Mouse (Mus musculus) forebrain, postnatal 0 days (tissue): Measurements from ENCODE around the gene Nup62cl. TPM values are rescaled to one million over a fixed set of nuclear protein-coding genes. Genes with fewer than 3 reads are reported as not detected.

Experiments used
- ATAC-seq: fragments of 200-750 bp; cut with Nextera tagmentation; 2 replicates; pipeline ENCODE4 v1.8.0; 2017; ENCODE audit warnings: mild to moderate bottlenecking, moderate library complexity
- DNase-seq: peaks from one replicate; pipeline ENCODE4 v3.0.0-alpha.2; 2015
- H3K27ac ChIP-seq: fragments of 300-500 bp; sonication (generic); 2 replicates; pipeline ENCODE4 v1.5.1; 2014; ENCODE audit warnings: low read depth, mild to moderate bottlenecking, antibody characterized with exemption, low read length, moderate library complexity, mixed read lengths
- H3K27me3 ChIP-seq: fragments of 300-500 bp; sonication (generic); 2 replicates; pipeline ENCODE4 v1.6.1; 2014; ENCODE audit warnings: mild to moderate bottlenecking, low read length, mixed read lengths; ENCODE audit not compliant: insufficient read depth
- H3K36me3 ChIP-seq: fragments of 300-500 bp; sonication (generic); 2 replicates; pipeline ENCODE4 v1.6.1; 2014; ENCODE audit warnings: mild to moderate bottlenecking, moderate library complexity; ENCODE audit not compliant: insufficient read depth
- H3K4me1 ChIP-seq: fragments of 300-500 bp; sonication (generic); 2 replicates; pipeline ENCODE4 v1.6.1; 2014; ENCODE audit warnings: antibody characterized with exemption; ENCODE audit not compliant: insufficient read depth
- H3K4me2 ChIP-seq: fragments of 300-500 bp; sonication (generic); 2 replicates; pipeline ENCODE4 v1.6.1; 2014; ENCODE audit warnings: low read depth, mild to moderate bottlenecking, moderate library complexity
- H3K4me3 ChIP-seq: fragments of 300-500 bp; sonication (generic); 2 replicates; pipeline ENCODE4 v1.5.1; 2014; ENCODE audit warnings: low read depth, low read length, mixed read lengths
- H3K9ac ChIP-seq: fragments of 300-500 bp; sonication (generic); 2 replicates; pipeline ENCODE4 v1.6.1; 2014; ENCODE audit warnings: mild to moderate bottlenecking
- H3K9me3 ChIP-seq: fragments of 300-500 bp; sonication (generic); 2 replicates; pipeline ENCODE4 v1.6.1; 2016; ENCODE audit warnings: low read length
- CTCF ChIP-seq: sonication (generic); IDR thresholded peaks from 2 replicates; pipeline ENCODE4 v1.5.1; 2016; ENCODE audit warnings: antibody characterized with exemption, control low read depth, low read depth
- WGBS: fragments of 180-500 bp; shearing (Covaris S2); extraction: QIAGEN DNeasy Blood & Tissue Kit; methylation state at CpG from one replicate; pipeline ENCODE4 v1.1.7; 2014; 5-methylcytosine and 5-hydroxymethylcytosine counted together
- polyA plus RNA-seq: library from polyadenylated mRNA; unstranded; fragments of >200 nt; fragmentation: Nextera tagmentation; extraction: Ambion mirVana; gene quantifications from 2 replicates; pipeline ENCODE4 v1.2.1, GENCODE M21; 2015
- total RNA-seq: library from RNA; depleted of rRNA; stranded (reverse); fragments of >200 nt; gene quantifications from 2 replicates; pipeline ENCODE4 v1.2.3, GENCODE M21; 2014; rRNA removed

Gene Nup62cl
- total RNA-seq: 1.3 and 2.1 TPM in 2 replicates
- polyA plus RNA-seq: 1.2 and 2.4 TPM in 2 replicates

DNA sequence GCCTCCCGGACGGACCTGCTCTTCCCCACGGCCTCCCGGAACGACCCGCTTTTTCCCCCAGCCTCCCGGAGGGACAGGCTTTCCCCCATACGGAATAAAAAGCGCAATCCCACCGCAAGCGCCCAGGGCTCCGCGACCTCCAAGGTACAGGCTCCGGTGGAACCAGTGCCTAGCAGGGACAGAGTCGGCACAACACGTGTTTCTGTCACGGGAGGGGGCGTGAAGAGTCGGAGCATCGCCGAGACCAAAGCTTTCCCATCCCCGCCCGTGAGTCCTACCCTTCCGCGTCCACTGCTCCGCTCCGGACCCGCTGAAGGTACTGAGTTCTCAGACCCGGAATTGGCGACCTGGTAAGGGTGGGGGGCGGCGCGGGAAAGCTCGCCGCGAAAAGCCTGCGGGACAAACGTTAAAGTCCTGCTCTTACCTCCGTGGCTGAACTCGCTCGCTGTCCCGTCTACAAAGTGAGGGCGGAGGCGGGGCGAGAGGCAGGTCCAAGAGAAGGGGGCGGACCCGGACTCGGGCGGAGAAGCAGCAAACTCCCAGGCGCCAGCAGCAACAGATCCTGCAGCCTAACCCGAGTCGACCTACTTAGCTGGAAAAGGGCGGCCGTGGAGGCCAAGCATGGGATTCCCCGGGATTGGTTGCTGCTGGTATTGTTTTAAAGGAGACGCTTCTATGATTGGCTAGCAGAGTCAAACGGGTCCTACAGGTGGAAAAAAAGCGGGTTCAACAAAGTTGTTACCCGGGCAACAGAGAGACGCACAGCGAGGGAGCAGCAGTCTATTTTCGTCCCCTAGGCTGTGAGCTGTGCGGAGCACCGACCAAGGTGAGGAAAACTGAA lies at the start of gene Nup62cl, which contains the start of gene Pih1h3b:
Nup62cl (minus strand) TSS at position 578 of the 841 bp plus-strand sequence.
Pih1h3b (plus strand) TSS at position 745 of the 841 bp plus-strand sequence.
- Histone ChIP-seq H3K4me3 (peak within 1 kb of the TSS; percentile 34), H3K4me1 (no peaks in the 10 kb centered on the region), H3K36me3 (no peaks in the 10 kb centered on the region), H3K9ac (no peak within 1 kb of the TSS), H3K9me3 (peaks cover 13% of the 10 kb centered on the region), H3K27ac (no peak within 1 kb of the TSS), H3K27me3 (0 out of 2 replicates have a peak, but pooled peaks cover 14% of the 10 kb centered on the region), H3K4me2 (peak within 1 kb of the TSS; percentile 46)
- no peak for TF ChIP-seq CTCF
- DNase-seq (peak; percentile 11), ATAC-seq (peak; percentile 88)
- 32% methylated on average over 64 of the region's 64 CpGs for WGBS

GRCm38 (mm10) chrX:140094066-140094465 lies 31.6 kb upstream of the Nup62cl start:
- Histone ChIP-seq H3K4me3 (no peak overlapping the region), H3K4me1 (no peaks in the 10 kb centered on the region), H3K9ac (no peak overlapping the region), H3K4me2 (no peak overlapping the region), H3K36me3 (no peaks in the 10 kb centered on the region), H3K27ac (no peak overlapping the region), H3K27me3 (no peaks in the 10 kb centered on the region; the same call in 1 of the 2 replicates), H3K9me3 (no peaks in the 10 kb centered on the region)
- TF ChIP-seq CTCF: no peak
- no peak for DNase-seq
- 73% methylated on average over 2 of the region's 2 CpGs for WGBS
- ATAC-seq: no peak

GRCm38 (mm10) chrX:140082535-140082934 lies 20.0 kb upstream of the Nup62cl start:
- no peak for ATAC-seq

GRCm38 (mm10) chrX:140060886-140061874 lies 1.3 kb downstream of the Nup62cl start:
- Histone ChIP-seq H3K4me2 (peak overlapping the region; percentile 46), H3K9ac (no peak overlapping the region), H3K4me3 (peak overlapping the region; percentile 22), H3K36me3 (no peaks in the 10 kb centered on the region), H3K4me1 (no peaks in the 10 kb centered on the region), H3K27me3 (0 out of 2 replicates have a peak, but pooled peaks cover 14% of the 10 kb centered on the region), H3K9me3 (peaks cover 13% of the 10 kb centered on the region), H3K27ac (no peak overlapping the region)
- WGBS: 22% methylated on average over 88 of the region's 90 CpGs
- DNase-seq: no peak
- TF ChIP-seq CTCF: no peak
- ATAC-seq: 0 out of 2 replicates have a peak, but pooled peaks have one; percentile 12

More at GRCm38 (mm10) chrX:140082535-140082934, 20.0 kb upstream of the Nup62cl start:
- H3K4me2 ChIP-seq: no peak overlapping the region
- no peaks in the 10 kb centered on the region for H3K27me3 ChIP-seq
- H3K27ac ChIP-seq: no peak overlapping the region
- 87% methylated on average over 2 of the region's 2 CpGs for WGBS
- no peak for TF ChIP-seq CTCF
- no peak overlapping the region for H3K9ac ChIP-seq
- DNase-seq: no peak
- H3K9me3 ChIP-seq: no peaks in the 10 kb centered on the region
- H3K36me3 ChIP-seq: no peaks in the 10 kb centered on the region
- H3K4me3 ChIP-seq: no peak overlapping the region
- no peaks in the 10 kb centered on the region for H3K4me1 ChIP-seq

- H3K9ac ChIP-seq: 0 out of 2 replicates have a peak overlapping the region, but pooled peaks have one; percentile 52
- no peaks in the 10 kb centered on the region for H3K27me3 ChIP-seq
- H3K4me1 ChIP-seq: no peaks in the 10 kb centered on the region
- H3K36me3 ChIP-seq: no peaks in the 10 kb centered on the region
- H3K9me3 ChIP-seq: no peaks in the 10 kb centered on the region
- H3K27ac ChIP-seq: no peak overlapping the region
- TF ChIP-seq CTCF: no peak
- no peak for DNase-seq
- 79% methylated on average over 4 of the region's 4 CpGs for WGBS
- peak overlapping the region; percentile 47; the same call in 1 of the 2 replicates for H3K4me2 ChIP-seq
- H3K4me3 ChIP-seq: peak overlapping the region; percentile 53
- ATAC-seq: peak; percentile 36; the same call in 1 of the 2 replicates
Observed at GRCm38 (mm10) chrX:139998691-139999065, 63.8 kb downstream of the Nup62cl start.
